Mouse (Mus musculus) telencephalon, adult 2 months (tissue): ENCODE measurements around the gene Prdm5.
A peak's percentile ranks its signal among the peaks of the same experiment; 100 is the strongest.

Source experiments
- DNase-seq: peaks from one replicate; pipeline ENCODE4 v3.0.0-alpha.2; 2011; ENCODE audit warnings: low read depth, low spot score

Prdm5 gene

DNA sequence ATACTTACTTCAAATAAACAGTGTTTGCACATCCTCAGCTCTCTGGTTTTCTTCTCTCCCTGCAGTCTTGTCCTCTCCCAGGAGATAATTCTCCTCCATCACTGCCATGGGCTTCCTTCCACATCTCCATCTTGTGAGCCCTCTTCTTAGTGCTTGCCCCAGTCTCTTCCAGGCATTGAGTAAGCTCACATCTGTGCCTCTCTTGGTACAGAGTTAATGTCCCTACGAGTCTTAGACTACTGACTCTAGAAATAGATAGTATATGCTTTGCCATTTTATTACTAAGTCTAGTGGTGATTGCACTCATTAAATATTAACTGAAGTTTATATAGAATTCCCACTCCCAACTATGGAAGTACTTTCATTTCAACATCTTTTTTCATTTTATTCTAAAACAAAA lies 154.0 kb downstream of the Prdm5 start:
- no peak for DNase-seq

DNA sequence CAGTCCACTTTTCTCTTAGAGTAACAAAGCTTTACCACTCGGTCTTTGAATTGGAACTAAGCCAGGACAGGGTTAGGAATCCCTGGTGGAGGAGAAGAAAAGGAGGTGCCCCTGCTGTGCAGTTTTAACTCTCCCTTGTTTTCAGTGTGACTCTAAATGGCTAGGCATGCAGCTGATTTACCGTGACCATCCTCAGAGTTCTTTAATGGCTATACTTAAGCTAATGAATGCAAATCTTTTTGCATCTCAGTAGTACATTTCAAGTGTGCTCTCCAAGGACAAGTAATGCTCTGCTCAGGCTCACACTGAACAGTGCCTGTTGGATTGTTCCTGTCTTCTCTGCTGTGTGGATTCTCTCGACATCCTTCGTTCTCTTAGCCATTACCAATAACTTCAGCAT lies 154.4 kb downstream of the Prdm5 start:
- no peak for DNase-seq

DNA sequence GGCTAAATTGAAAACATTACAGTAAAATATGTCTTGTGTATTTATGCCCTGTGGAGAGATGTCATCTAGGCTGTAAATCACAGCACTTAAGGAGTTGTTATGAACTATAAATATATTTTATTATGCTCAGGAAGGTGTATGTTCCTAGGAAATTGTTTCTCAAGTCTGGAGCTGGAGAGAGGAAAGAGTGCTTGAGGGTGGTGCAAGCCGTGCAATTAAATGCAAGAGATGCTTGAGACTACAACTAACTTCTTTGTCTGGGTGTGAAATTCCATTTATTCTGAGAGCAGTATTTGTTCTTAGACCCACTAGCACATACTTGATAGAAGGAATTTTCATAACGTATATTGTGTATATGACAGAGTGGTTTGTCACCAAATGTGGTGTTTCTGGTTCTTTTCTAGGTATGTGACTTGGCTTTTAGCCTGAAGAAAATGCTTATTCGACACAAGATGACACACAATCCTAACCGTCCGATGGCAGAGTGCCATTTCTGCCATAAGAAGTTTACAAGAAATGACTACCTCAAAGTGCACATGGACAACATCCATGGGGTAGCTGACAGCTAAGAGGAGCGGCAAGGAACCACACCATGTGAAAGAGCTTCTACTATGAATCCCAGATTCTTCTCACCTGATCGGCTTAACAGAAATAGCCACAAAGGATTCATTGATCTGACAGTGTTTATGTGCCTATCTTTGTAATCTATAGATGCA lies 156.9 kb downstream of the Prdm5 start:
- DNase-seq = no peak

DNA sequence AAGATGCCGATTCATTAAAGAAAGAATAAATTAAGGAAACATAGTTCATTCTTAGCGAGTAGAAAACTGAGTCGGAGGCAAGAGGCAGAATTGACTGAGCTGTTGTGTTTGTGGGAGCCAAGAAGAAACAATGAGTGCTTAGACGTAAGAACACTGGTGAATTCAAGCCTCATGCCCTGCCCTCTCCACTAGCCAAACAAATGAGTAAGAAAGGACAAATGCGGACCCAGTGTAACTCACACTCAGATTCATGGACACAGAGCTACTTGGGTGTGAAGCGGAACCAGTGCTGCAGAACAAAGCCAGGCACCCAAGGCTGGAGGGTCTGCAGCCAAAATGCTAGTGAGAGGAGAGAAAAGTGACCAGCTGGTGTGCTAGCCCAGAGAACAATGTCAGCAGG lies 171.7 kb downstream of the Prdm5 start:
- peak; percentile 48 for DNase-seq

DNA sequence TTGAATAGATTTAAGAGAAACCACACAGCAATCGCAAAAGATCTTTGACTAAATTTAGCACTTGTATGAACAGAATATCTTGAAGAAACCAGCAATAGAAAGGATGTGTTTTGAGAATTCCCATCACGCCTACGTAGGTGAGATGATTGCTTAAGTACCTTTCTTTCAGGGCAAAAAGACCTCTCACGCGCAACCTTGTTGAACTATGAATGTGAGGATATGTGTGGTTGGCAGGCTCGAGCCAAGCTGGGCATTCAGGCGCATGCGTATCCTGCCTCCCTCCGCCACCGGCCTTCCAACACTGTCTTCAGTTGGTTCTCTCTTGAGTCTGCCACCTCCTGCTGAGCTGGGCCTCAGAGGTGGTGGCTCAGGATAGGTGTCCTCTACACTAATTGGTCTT lies 173.5 kb downstream of the Prdm5 start, which contains the start of gene 4930544G11Rik:
Gene 4930544G11Rik (plus strand): TSS at position 301 of the 400 bp plus-strand sequence.
- no peak for DNase-seq

DNA sequence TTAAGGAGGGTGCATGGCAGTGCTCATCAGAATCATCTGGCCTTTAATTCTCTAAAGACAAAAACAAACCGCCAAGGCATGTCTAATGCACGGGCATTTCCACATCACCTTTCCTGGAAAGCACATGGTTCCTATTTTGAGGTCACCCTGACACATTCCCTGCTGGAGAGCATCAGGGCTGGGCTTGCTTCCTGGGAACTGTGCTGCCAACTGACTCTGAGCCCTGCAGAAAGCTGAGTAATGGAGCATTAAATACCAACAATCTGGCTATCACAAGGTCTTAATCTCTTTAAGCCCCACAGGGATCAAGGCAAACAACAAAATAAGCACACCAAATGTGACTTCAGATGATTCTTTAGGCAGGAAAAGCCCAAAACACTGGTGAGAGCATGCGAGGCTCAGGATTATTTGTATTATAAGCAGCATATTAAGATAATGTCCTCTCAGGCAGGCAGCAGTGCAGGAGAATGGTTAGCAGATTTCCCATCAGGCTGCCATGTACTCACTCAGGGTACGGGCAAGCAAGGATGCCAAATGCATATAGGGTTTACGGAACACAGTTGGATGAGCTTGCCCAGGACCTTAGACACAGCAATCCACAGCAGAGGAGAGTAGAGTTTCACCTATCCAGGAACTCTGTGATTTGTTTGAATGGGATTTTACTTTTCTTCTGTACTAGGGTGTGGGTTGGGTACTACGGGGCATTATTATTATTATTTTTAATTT lies 190.8 kb downstream of the Prdm5 start:
- DNase-seq = no peak

DNA sequence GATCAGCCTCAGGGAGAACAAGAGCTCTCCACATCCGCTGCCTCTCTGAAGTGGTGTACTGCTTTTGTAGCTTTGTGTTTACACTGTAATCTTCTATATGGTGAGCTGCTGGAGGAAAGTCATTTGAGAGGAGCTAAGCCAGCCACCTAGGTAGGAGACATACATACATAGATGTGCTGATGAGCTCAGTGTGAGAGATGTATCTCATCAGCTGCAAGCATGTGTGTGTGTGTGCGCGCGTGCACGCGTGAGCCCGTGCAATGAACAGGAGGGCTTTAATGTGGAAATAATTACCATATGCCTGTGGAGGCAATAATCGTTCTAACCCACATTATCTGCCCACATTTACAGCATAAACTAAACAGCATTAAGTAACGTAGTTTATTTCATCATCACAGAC lies 191.6 kb downstream of the Prdm5 start:
- DNase-seq = no peak
